Mouse (Mus musculus): ENCODE measurements around the gene Pkmyt1. TPM values are rescaled to one million over a fixed set of nuclear protein-coding genes. Genes with fewer than 3 reads are reported as not detected.

Gene Pkmyt1
- polyA plus RNA-seq, 1 experiment, result 11.5 TPM

DNA sequence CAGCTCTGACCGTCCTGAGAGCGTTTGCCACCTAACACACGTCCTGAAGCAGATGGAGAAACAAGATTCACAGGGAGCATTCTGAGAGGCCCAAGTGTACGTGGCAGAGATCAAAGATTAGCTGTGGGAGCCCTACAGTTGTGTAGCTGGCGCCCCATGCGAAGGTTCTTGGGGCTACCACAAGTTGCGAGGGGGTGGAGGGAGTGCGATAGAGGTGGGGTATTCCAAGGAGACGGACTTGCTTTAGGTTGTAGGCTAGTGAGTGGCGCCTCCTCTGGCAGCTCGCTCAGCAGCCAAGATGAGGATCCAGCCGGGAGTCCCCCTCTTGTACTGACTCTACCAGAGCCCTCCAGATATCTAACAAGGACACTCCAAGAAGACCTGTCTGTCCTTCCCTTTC lies 20.2 kb downstream of the Pkmyt1 start:
- TF ChIP-seq POLR2A (IDR thresholded peaks at IDR 0.05; ENCODE audit: insufficient read length, low read depth) (no peak), MYOD1 (IDR thresholded peaks at IDR 0.05; ENCODE audit: control insufficient read depth in 1 of 3, insufficient read length in 2 of 3, low read depth in 2 of 3) (no peak), REST (IDR thresholded peaks at IDR 0.05; ENCODE audit: insufficient read depth, insufficient read length) (no peak), TCF12 (IDR thresholded peaks at IDR 0.05; ENCODE audit: insufficient read depth, poor library complexity, severe bottlenecking) (no peak), MYOG (IDR thresholded peaks at IDR 0.05; ENCODE audit: control insufficient read depth in 1 of 3, insufficient read depth in 1 of 3, insufficient read length in 2 of 3, low read depth in 2 of 3) (no peak), TCF3 (IDR thresholded peaks at IDR 0.05; ENCODE audit: insufficient read length, low read depth) (no peak), USF1 (IDR thresholded peaks at IDR 0.05; ENCODE audit: low read depth) (no peak), POLR2AphosphoS2 (IDR thresholded peaks at IDR 0.05; ENCODE audit: insufficient read length, low read depth) (no peak), SRF (IDR thresholded peaks at IDR 0.05; ENCODE audit: control insufficient read depth, insufficient read length, low read depth) (no peak), CEBPB (IDR thresholded peaks at IDR 0.05; ENCODE audit: insufficient read depth, poor library complexity, severe bottlenecking) (no peak), MAX (IDR thresholded peaks at IDR 0.05; ENCODE audit: low read depth) (no peak), E2F4 (IDR thresholded peaks at IDR 0.05; ENCODE audit: insufficient read depth) (no peak)
- no peaks in the 10 kb centered on the region for H3K36me3 ChIP-seq (ENCODE audit: control insufficient read depth, insufficient read depth)
- no peak overlapping the region for H3K4me2 ChIP-seq (ENCODE audit: low read depth)
- no peak overlapping the region for H3K4me3 ChIP-seq
- no peak overlapping the region for H3ac ChIP-seq (ENCODE audit: control insufficient read depth, insufficient read length)
- no peaks in the 10 kb centered on the region for H3K79me2 ChIP-seq (ENCODE audit: control insufficient read depth, insufficient read depth)
- peaks cover 38% of the 10 kb centered on the region for H3K27me3 ChIP-seq (ENCODE audit: control insufficient read depth, insufficient read depth, insufficient read length)

DNA sequence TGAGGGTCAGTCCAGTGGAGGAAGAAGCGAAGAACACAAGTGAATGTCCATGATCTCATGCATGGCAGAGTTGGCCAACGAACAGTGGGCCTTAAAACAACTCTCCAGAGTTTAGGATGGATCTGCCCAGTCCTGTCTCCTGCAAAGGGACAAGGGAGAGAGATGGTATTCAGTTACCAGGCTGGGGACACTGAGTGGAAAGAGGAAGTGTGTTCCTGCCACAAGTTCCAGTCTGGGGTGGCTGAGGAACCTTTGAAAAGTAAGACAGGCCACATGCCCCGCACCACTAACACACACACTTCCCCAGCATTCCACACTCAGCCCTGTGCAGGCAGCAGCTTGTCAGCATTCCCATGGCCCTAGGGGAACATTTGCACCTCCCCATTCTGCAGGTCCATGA lies 20.6 kb downstream of the Pkmyt1 start:
- H3K4me2 ChIP-seq (ENCODE audit: low read depth), result no peak overlapping the region
- H3K27me3 ChIP-seq (ENCODE audit: control insufficient read depth, insufficient read depth, insufficient read length), result peaks cover 36% of the 10 kb centered on the region
- TF ChIP-seq SRF (IDR thresholded peaks at IDR 0.05; ENCODE audit: control insufficient read depth, insufficient read length, low read depth) (no peak), POLR2AphosphoS2 (IDR thresholded peaks at IDR 0.05; ENCODE audit: insufficient read length, low read depth) (no peak), MYOG (IDR thresholded peaks at IDR 0.05; ENCODE audit: control insufficient read depth in 1 of 3, insufficient read depth in 1 of 3, insufficient read length in 2 of 3, low read depth in 2 of 3) (no peak), E2F4 (IDR thresholded peaks at IDR 0.05; ENCODE audit: insufficient read depth) (no peak), MAX (IDR thresholded peaks at IDR 0.05; ENCODE audit: low read depth) (no peak), POLR2A (IDR thresholded peaks at IDR 0.05; ENCODE audit: insufficient read length, low read depth) (no peak), CEBPB (IDR thresholded peaks at IDR 0.05; ENCODE audit: insufficient read depth, poor library complexity, severe bottlenecking) (no peak), TCF12 (IDR thresholded peaks at IDR 0.05; ENCODE audit: insufficient read depth, poor library complexity, severe bottlenecking) (no peak), MYOD1 (IDR thresholded peaks at IDR 0.05; ENCODE audit: control insufficient read depth in 1 of 3, insufficient read length in 2 of 3, low read depth in 2 of 3) (no peak), REST (IDR thresholded peaks at IDR 0.05; ENCODE audit: insufficient read depth, insufficient read length) (no peak), TCF3 (IDR thresholded peaks at IDR 0.05; ENCODE audit: insufficient read length, low read depth) (no peak), USF1 (IDR thresholded peaks at IDR 0.05; ENCODE audit: low read depth) (no peak)
- no peak overlapping the region for H3ac ChIP-seq (ENCODE audit: control insufficient read depth, insufficient read length)
- H3K4me3 ChIP-seq, result no peak overlapping the region
- H3K36me3 ChIP-seq (ENCODE audit: control insufficient read depth, insufficient read depth), result no peaks in the 10 kb centered on the region
- no peaks in the 10 kb centered on the region for H3K79me2 ChIP-seq (ENCODE audit: control insufficient read depth, insufficient read depth)

DNA sequence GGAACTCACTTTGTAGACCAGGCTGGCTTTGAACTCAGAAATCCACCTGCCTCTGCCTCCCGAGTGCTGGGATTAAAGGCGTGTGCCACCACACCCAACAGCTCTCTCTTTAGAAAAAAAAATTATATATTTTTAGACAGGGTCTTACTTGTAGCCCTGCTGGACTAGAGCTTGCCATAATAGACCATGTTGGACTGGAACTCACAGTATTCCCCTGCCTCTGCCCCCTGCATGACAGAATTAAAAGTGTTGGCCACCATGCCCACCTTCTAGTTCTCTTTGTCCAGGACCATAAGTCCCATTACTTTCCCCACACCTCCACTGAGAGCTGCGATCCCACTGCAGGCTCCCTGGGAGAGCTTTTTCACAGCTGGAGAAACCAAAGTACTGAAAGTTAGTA lies 21.3 kb downstream of the Pkmyt1 start:
- Histone ChIP-seq H3K79me2 (ENCODE audit: control insufficient read depth, insufficient read depth) (no peaks in the 10 kb centered on the region), H3K27me3 (ENCODE audit: control insufficient read depth, insufficient read depth, insufficient read length) (peaks cover 29% of the 10 kb centered on the region), H3K36me3 (ENCODE audit: control insufficient read depth, insufficient read depth) (no peaks in the 10 kb centered on the region), H3K4me2 (ENCODE audit: low read depth) (no peak overlapping the region), H3K4me3 (no peak overlapping the region), H3ac (ENCODE audit: control insufficient read depth, insufficient read length) (no peak overlapping the region)
- TF ChIP-seq SRF (IDR thresholded peaks at IDR 0.05; ENCODE audit: control insufficient read depth, insufficient read length, low read depth) (no peak), MYOG (IDR thresholded peaks at IDR 0.05; ENCODE audit: control insufficient read depth in 1 of 3, insufficient read depth in 1 of 3, insufficient read length in 2 of 3, low read depth in 2 of 3) (no peak), CEBPB (IDR thresholded peaks at IDR 0.05; ENCODE audit: insufficient read depth, poor library complexity, severe bottlenecking) (no peak), TCF12 (IDR thresholded peaks at IDR 0.05; ENCODE audit: insufficient read depth, poor library complexity, severe bottlenecking) (no peak), POLR2A (IDR thresholded peaks at IDR 0.05; ENCODE audit: insufficient read length, low read depth) (no peak), POLR2AphosphoS2 (IDR thresholded peaks at IDR 0.05; ENCODE audit: insufficient read length, low read depth) (no peak), TCF3 (IDR thresholded peaks at IDR 0.05; ENCODE audit: insufficient read length, low read depth) (no peak), MYOD1 (IDR thresholded peaks at IDR 0.05; ENCODE audit: control insufficient read depth in 1 of 3, insufficient read length in 2 of 3, low read depth in 2 of 3) (no peak), REST (IDR thresholded peaks at IDR 0.05; ENCODE audit: insufficient read depth, insufficient read length) (no peak), E2F4 (IDR thresholded peaks at IDR 0.05; ENCODE audit: insufficient read depth) (no peak), MAX (IDR thresholded peaks at IDR 0.05; ENCODE audit: low read depth) (no peak), USF1 (IDR thresholded peaks at IDR 0.05; ENCODE audit: low read depth) (no peak)

DNA sequence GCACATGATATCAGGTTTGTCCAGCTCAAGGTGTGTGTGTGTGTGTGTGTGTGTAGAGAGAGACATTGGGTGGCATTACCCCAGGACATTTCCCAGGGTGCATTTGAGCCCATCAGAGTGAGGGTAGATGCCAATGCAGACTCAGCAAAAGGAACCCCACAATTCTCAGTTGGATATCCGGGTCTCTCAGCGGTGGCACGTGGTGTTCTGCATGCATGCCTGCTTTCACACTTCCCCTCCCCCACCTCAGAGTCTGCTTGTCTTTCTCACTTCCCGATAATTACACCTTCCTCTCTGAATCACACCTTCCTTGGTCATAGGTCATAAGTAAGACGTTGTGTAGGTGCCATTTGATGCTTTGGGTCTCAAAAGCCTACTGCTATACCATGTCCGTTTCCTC lies 21.9 kb downstream of the Pkmyt1 start:
- no peaks in the 10 kb centered on the region for H3K79me2 ChIP-seq (ENCODE audit: control insufficient read depth, insufficient read depth)
- H3K27me3 ChIP-seq (ENCODE audit: control insufficient read depth, insufficient read depth, insufficient read length), result peaks cover 25% of the 10 kb centered on the region
- H3K4me3 ChIP-seq, result no peak overlapping the region
- H3ac ChIP-seq (ENCODE audit: control insufficient read depth, insufficient read length), result no peak overlapping the region
- H3K36me3 ChIP-seq (ENCODE audit: control insufficient read depth, insufficient read depth), result no peaks in the 10 kb centered on the region
- no peak overlapping the region for H3K4me2 ChIP-seq (ENCODE audit: low read depth)
- TF ChIP-seq TCF12 (IDR thresholded peaks at IDR 0.05; ENCODE audit: insufficient read depth, poor library complexity, severe bottlenecking) (no peak), TCF3 (IDR thresholded peaks at IDR 0.05; ENCODE audit: insufficient read length, low read depth) (no peak), MYOG (IDR thresholded peaks at IDR 0.05; ENCODE audit: control insufficient read depth in 1 of 3, insufficient read depth in 1 of 3, insufficient read length in 2 of 3, low read depth in 2 of 3) (no peak), REST (IDR thresholded peaks at IDR 0.05; ENCODE audit: insufficient read depth, insufficient read length) (no peak), MAX (IDR thresholded peaks at IDR 0.05; ENCODE audit: low read depth) (no peak), POLR2AphosphoS2 (IDR thresholded peaks at IDR 0.05; ENCODE audit: insufficient read length, low read depth) (no peak), USF1 (IDR thresholded peaks at IDR 0.05; ENCODE audit: low read depth) (no peak), MYOD1 (IDR thresholded peaks at IDR 0.05; ENCODE audit: control insufficient read depth in 1 of 3, insufficient read length in 2 of 3, low read depth in 2 of 3) (no peak), E2F4 (IDR thresholded peaks at IDR 0.05; ENCODE audit: insufficient read depth) (no peak), CEBPB (IDR thresholded peaks at IDR 0.05; ENCODE audit: insufficient read depth, poor library complexity, severe bottlenecking) (no peak)

Measured in myocyte (in vitro differentiated cells).